Mouse (Mus musculus) neural tube, embryonic 14.5 days (tissue): Measurements from ENCODE around the gene Cep152. TPM values are rescaled to one million over a fixed set of nuclear protein-coding genes. Genes with fewer than 3 reads are reported as not detected.

ENCODE experiments used
- ATAC-seq: fragments of 200-750 bp; cut with Nextera tagmentation; 2 replicates; pipeline ENCODE4 v1.8.0; 2017; ENCODE audit warnings: low read depth, mild to moderate bottlenecking, moderate TSS enrichment, moderate library complexity
- H3K27ac ChIP-seq: fragments of 300-500 bp; sonication (generic); 2 replicates; pipeline ENCODE4 v1.5.1; 2014; ENCODE audit warnings: low read depth, mild to moderate bottlenecking, control low read depth, low read length, moderate library complexity, mixed read lengths
- H3K27me3 ChIP-seq: fragments of 300-500 bp; sonication (generic); 2 replicates; pipeline ENCODE4 v1.6.1; 2014; ENCODE audit warnings: low read length; ENCODE audit not compliant: control insufficient read depth, insufficient read depth
- H3K36me3 ChIP-seq: fragments of 300-500 bp; sonication (generic); 2 replicates; pipeline ENCODE4 v1.6.1; 2014; ENCODE audit warnings: low read length, mixed read lengths; ENCODE audit not compliant: control insufficient read depth, insufficient read depth
- H3K4me1 ChIP-seq: fragments of 300-500 bp; sonication (generic); 2 replicates; pipeline ENCODE4 v1.6.1; 2014; ENCODE audit warnings: low read length; ENCODE audit not compliant: control insufficient read depth, insufficient read depth
- H3K4me2 ChIP-seq: fragments of 300-500 bp; sonication (generic); 2 replicates; pipeline ENCODE4 v1.6.1; 2014; ENCODE audit warnings: mild to moderate bottlenecking, low read depth, low read length, control low read depth
- H3K4me3 ChIP-seq: fragments of 300-500 bp; sonication (generic); 2 replicates; pipeline ENCODE4 v1.5.1; 2014; ENCODE audit warnings: low read depth, low read length, control low read depth, mixed read lengths
- H3K9ac ChIP-seq: fragments of 300-500 bp; sonication (generic); replicated peaks from 2 replicates; pipeline ENCODE4 v1.6.1; 2014; ENCODE audit warnings: low read depth, mild to moderate bottlenecking, control low read depth, low read length, mixed read lengths
- H3K9me3 ChIP-seq: fragments of 300-500 bp; sonication (generic); 2 replicates; pipeline ENCODE4 v1.6.1; 2016; ENCODE audit warnings: low read length; ENCODE audit not compliant: control insufficient read depth
- WGBS: fragments of 180-500 bp; shearing (Covaris S2); extraction: QIAGEN DNeasy Blood & Tissue Kit; methylation state at CpG from one replicate; pipeline ENCODE4 v1.1.7; 2014; 5-methylcytosine and 5-hydroxymethylcytosine counted together
- polyA plus RNA-seq: library from polyadenylated mRNA; unstranded; fragments of >200 nt; fragmentation: Nextera tagmentation; extraction: Ambion mirVana; gene quantifications from 2 replicates; pipeline ENCODE4 v1.2.1, GENCODE M21; 2014

Gene Cep152
- polyA plus RNA-seq, 1 experiment from 2014 or later, result 3.0 TPM

DNA sequence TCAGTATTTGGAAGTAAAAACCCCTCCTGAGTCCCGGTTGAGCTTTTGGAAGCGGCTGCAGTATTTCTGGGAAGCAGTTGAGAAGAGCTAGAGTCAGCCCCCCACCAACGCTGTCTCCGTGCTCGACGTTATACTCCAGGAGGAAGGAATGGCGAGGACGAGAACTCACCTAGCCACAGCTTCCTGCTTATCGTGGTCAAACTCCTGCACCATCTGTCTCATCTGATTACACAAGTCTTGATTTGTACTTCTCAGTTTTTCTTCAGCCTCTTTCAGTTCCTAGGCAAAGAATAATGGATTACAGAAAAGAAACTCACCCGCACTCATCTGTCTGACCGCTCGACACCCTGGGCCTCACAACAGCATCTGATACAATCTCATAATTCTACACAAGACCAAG is 35.6 kb downstream of the Cep152 start:
- ATAC-seq, result no peak
- no peak overlapping the region for H3K9ac ChIP-seq
- H3K4me3 ChIP-seq, result no peak overlapping the region
- H3K4me2 ChIP-seq, result no peak overlapping the region
- WGBS, result 97% methylated on average over 12 of the region's 12 CpGs
- no peak overlapping the region for H3K27ac ChIP-seq
- no peaks in the 10 kb centered on the region for H3K9me3 ChIP-seq
- H3K36me3 ChIP-seq, result peaks cover 14% of the 10 kb centered on the region; the same call in 1 of the 2 replicates
- no peaks in the 10 kb centered on the region for H3K27me3 ChIP-seq
- H3K4me1 ChIP-seq, result no peaks in the 10 kb centered on the region

DNA sequence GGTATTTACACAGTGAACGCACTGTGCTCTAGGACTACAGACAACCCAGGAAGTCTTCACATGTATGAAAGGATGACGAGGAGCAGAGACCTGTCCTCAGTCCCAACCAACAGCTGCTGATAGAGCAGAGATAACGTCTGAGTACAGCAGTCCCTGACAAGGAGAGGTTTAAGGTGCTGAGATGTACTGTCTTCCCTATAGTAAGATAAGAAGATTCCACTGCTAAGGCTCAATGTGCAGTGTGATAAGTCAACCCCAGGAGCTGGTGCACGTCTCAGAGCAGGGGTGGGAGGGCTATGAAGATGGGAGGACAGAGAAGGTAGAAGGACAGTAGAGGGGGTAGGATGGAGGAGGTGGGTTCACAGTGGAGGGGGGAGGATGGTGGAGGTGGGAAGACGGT is 43.8 kb downstream of the Cep152 start:
- Histone ChIP-seq H3K4me3 (no peak overlapping the region), H3K9ac (no peak overlapping the region), H3K27ac (no peak overlapping the region), H3K4me2 (no peak overlapping the region), H3K4me1 (no peaks in the 10 kb centered on the region), H3K36me3 (peaks cover 4% of the 10 kb centered on the region; the same call in 1 of the 2 replicates), H3K27me3 (no peaks in the 10 kb centered on the region), H3K9me3 (no peaks in the 10 kb centered on the region)
- 92% methylated on average over 5 of the region's 5 CpGs for WGBS
- no peak for ATAC-seq

DNA sequence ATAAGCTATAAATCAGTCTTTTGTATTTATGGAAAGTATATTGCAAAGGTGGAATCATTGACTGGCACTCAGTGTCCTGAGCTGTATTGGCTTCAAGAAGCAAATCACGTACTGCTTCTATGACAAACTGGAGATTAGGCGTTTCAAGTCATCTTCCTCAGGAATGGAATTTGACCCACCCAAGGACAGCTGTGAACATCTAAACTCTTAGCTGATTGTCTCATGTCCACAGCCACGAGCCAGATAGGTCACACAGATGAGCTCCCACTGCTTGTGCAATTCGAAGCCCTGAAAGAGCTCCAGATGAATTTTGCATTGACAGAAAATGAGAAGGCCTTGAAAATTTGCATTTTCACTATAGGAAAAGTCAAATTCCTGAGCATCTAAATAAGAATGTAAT is 47.2 kb downstream of the Cep152 start:
- no peak for ATAC-seq
- Histone ChIP-seq H3K36me3 (0 out of 2 replicates have a peak, but pooled peaks cover 4% of the 10 kb centered on the region), H3K9me3 (no peaks in the 10 kb centered on the region), H3K27ac (no peak overlapping the region), H3K4me3 (no peak overlapping the region), H3K4me1 (no peaks in the 10 kb centered on the region), H3K4me2 (no peak overlapping the region), H3K9ac (no peak overlapping the region), H3K27me3 (no peaks in the 10 kb centered on the region)
- 83% methylated on average over 4 of the region's 4 CpGs for WGBS

DNA sequence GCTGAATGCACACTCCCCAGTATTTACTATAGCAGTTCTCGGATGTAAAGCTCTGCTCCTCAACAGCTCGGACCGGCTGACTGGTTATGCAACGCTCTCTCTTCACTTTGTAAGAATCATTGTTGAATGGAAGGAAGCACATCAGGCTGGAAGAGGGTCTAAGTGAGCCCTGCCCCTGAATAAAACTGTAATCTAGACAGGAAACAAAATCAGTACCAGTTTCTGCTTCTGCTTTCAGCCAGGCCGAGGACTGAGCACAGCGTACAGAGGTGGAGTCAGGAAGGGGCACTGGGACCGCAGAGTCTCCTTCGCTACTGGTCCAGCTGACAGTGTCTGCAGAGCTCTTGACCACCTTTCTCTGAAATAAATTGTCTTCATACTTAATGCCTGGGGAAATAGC is 48.4 kb downstream of the Cep152 start:
- Histone ChIP-seq H3K9ac (no peak overlapping the region), H3K9me3 (no peaks in the 10 kb centered on the region), H3K4me2 (no peak overlapping the region), H3K4me3 (no peak overlapping the region), H3K27ac (no peak overlapping the region), H3K36me3 (0 out of 2 replicates have a peak, but pooled peaks cover 4% of the 10 kb centered on the region), H3K4me1 (no peaks in the 10 kb centered on the region), H3K27me3 (no peaks in the 10 kb centered on the region)
- no peak for ATAC-seq
- WGBS, result 94% methylated on average over 8 of the region's 8 CpGs

DNA sequence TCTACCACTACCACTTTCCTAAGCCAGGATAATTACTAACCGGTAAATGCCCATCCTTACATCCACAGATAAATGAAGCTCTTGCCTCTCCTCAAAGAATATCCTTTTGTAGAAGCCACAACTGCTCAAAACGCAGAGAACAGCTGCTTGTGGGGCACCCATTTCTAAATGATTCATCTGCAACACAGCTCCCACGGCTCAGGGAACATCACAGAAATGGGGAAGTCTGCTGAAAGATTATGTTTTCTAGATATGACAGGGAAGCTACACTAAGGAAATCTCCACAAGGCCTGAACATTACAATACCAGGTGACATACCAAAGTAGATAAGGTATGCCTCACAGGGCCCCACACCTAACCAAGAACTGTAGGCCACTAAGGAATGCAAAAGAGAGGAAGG is 49.1 kb downstream of the Cep152 start:
- no peak overlapping the region for H3K4me2 ChIP-seq
- ATAC-seq, result no peak
- no peaks in the 10 kb centered on the region for H3K4me1 ChIP-seq
- no peak overlapping the region for H3K9ac ChIP-seq
- no peaks in the 10 kb centered on the region for H3K9me3 ChIP-seq
- no peak overlapping the region for H3K4me3 ChIP-seq
- no peaks in the 10 kb centered on the region for H3K27me3 ChIP-seq
- 0 out of 2 replicates have a peak, but pooled peaks cover 4% of the 10 kb centered on the region for H3K36me3 ChIP-seq
- 93% methylated on average over 3 of the region's 3 CpGs for WGBS
- H3K27ac ChIP-seq, result no peak overlapping the region

DNA sequence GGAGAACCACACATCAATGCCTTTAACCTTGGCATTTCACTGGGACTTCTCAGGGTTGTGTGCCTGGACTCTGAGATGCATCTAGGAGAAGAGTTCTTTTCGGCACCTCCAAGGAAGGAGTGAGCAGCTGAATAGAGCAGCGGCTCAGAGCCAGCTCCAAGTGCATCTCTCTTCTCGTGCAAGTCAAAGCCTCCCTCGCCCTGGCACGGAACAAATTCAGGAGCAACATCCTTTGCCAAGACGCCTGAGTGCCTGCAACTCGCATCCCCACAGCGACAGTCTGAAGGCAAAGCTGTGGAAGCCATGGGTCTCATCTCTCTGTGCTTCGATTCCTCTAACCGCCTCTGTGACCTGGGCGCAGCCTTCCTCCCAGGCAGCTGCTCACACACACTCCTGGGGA is 61.0 kb downstream of the Cep152 start:
- no peaks in the 10 kb centered on the region for H3K27me3 ChIP-seq
- H3K9ac ChIP-seq, result no peak overlapping the region
- H3K4me2 ChIP-seq, result no peak overlapping the region
- H3K36me3 ChIP-seq, result peaks cover 3% of the 10 kb centered on the region; the same call in 1 of the 2 replicates
- ATAC-seq, result no peak
- no peaks in the 10 kb centered on the region for H3K9me3 ChIP-seq
- 95% methylated on average over 11 of the region's 11 CpGs for WGBS
- H3K27ac ChIP-seq, result no peak overlapping the region
- H3K4me3 ChIP-seq, result no peak overlapping the region
- no peaks in the 10 kb centered on the region for H3K4me1 ChIP-seq

DNA sequence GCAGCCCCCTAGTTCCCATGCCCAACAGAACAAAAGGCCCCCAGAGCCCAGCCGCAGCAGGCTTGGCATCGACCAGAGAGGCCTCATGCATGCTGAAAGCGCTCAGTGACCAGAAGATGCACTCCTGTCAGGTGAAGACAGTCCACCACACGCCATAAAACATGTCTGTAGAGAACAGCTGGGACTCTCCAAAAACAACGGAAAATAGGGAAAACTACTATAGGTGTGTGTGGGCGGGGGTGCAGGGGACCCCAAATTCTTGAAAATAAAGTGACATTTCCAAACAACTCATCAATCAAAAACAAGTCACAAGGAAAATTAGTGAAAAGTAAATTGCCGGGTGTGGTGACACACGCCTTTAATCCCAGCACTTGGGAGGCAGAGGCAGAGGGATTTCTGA is 62.5 kb downstream of the Cep152 start:
- Histone ChIP-seq H3K36me3 (peaks cover 3% of the 10 kb centered on the region; the same call in 1 of the 2 replicates), H3K4me2 (no peak overlapping the region), H3K4me3 (no peak overlapping the region), H3K9me3 (no peaks in the 10 kb centered on the region), H3K4me1 (no peaks in the 10 kb centered on the region), H3K9ac (no peak overlapping the region), H3K27ac (no peak overlapping the region), H3K27me3 (no peaks in the 10 kb centered on the region)
- 81% methylated on average over 8 of the region's 8 CpGs for WGBS
- ATAC-seq, result no peak

DNA sequence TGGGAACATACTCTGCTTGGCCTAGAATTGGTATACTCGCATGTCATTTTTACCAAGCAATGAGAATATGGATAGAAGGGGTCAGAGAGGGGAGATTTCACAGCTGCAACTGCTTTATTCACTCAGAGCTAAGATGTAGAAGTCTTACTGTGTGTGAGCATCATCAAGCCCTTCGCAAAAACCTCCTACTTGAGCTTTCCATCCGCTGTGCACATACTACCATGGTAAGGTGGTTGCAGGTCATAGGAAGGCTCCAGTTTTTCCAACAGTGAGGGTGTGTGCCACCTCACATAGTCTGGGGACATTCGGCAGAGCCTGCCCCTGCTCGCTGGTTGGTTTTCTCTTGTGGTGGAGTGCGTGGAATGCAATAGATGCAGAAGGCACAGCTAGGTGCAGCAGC is 64.9 kb downstream of the Cep152 start:
- Histone ChIP-seq H3K4me2 (no peak overlapping the region), H3K4me1 (no peaks in the 10 kb centered on the region), H3K36me3 (no peaks in the 10 kb centered on the region), H3K9me3 (no peaks in the 10 kb centered on the region), H3K9ac (no peak overlapping the region), H3K27ac (no peak overlapping the region), H3K4me3 (no peak overlapping the region), H3K27me3 (no peaks in the 10 kb centered on the region)
- WGBS, result 91% methylated on average over 6 of the region's 6 CpGs
- ATAC-seq, result no peak

DNA sequence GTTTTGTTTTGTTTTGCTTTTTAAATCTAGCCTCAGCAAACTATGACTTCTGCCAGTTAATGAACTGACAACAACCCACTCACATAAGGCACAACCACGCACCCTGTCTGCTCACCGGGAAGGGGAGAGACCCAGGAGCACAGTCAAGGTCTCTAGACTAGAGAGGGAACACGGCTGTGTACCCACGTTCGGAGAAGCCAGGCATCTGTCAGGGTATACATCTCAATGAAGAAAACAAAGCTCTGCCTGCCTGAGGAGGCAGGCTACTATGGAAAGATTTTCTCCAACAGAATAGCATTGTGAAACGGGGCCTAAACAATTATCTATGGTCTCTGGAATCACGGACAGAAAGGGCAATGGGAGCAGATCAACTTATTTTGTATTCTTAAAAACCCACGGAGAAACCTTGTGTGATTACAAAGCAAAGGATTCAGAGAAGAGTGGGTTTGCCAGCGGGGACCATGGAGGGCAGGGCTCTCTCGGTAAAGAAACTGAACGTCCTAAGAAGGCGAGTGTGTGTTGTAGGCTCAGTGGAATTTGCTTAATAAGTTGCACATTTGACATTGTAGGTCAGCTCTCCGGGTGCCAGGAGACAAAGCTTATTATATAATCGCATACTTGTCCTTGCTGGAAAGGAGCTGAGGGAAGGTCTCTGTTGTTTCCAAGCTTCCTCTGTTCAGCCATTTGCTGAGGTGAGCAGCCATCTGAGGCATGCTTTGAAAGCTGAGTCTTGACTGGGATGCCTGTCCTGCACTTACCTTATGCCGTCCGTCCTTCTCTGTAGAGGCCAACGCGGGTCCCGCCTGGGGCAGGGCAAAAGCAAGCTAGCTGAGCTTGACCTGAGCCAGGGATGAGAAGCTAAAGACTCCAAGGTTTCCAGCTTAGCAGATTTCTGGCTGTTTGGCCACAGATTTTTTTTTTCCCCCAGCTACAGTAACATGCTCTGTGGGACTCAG is 66.0 kb downstream of the Cep152 start:
- H3K9me3 ChIP-seq, result no peaks in the 10 kb centered on the region
- no peak for ATAC-seq
- WGBS, result 62% methylated on average over 19 of the region's 19 CpGs
- no peak overlapping the region for H3K27ac ChIP-seq
- H3K36me3 ChIP-seq, result no peaks in the 10 kb centered on the region
- H3K4me3 ChIP-seq, result no peak overlapping the region
- H3K9ac ChIP-seq, result no peak overlapping the region
- no peaks in the 10 kb centered on the region for H3K4me1 ChIP-seq
- no peak overlapping the region for H3K4me2 ChIP-seq
- H3K27me3 ChIP-seq, result no peaks in the 10 kb centered on the region
